Mouse (Mus musculus) liver, embryonic 14.5 days (tissue): ENCODE measurements around the gene U2surp. TPM values are rescaled to one million over a fixed set of nuclear protein-coding genes. Genes with fewer than 3 reads are reported as not detected.

Experiments used
- ATAC-seq: fragments of 200-750 bp; cut with Nextera tagmentation; 2 replicates; pipeline ENCODE4 v1.8.0; 2017; ENCODE audit warnings: moderate number of reproducible peaks, mild to moderate bottlenecking, moderate library complexity; ENCODE audit not compliant: insufficient read depth
- DNase-seq, 3 experiments: peaks; one replicate each; pipeline ENCODE4 v3.0.0-alpha.2; 2012 to 2013; ENCODE audit warnings: low read depth in 3 of 3, low spot score in 3 of 3
- H3K27ac ChIP-seq: fragments of 300-500 bp; sonication (generic); 2 replicates; pipeline ENCODE4 v1.5.1; 2014; ENCODE audit warnings: moderate library complexity, mild to moderate bottlenecking, control low read depth, inconsistent platforms
- H3K27me3 ChIP-seq: fragments of 300-500 bp; sonication (generic); 2 replicates; pipeline ENCODE4 v1.6.1; 2014; ENCODE audit warnings: mild to moderate bottlenecking, low read length, moderate library complexity; ENCODE audit not compliant: control insufficient read depth, insufficient read depth
- H3K36me3 ChIP-seq: fragments of 300-500 bp; sonication (generic); replicated peaks from 2 replicates; pipeline ENCODE4 v1.6.1; 2014; ENCODE audit warnings: low read depth; ENCODE audit not compliant: control insufficient read depth, insufficient read depth
- H3K4me1 ChIP-seq, 2 experiments: fragments of 200-500 bp in 1 of 2; fragments of 300-500 bp in 1 of 2; sonication (generic) in 1 of 2; replicated peaks; 2 replicates each; pipeline ENCODE4 v1.6.1; 2012 to 2014; ENCODE audit warnings: antibody characterized with exemption in 1 of 2, inconsistent platforms in 1 of 2, low read length in 1 of 2; ENCODE audit not compliant: control insufficient read depth in 2 of 2, insufficient read depth in 2 of 2
- H3K4me2 ChIP-seq: fragments of 300-500 bp; sonication (generic); 2 replicates; pipeline ENCODE4 v1.6.1; 2014; ENCODE audit warnings: low read depth, mild to moderate bottlenecking, control low read depth, moderate library complexity
- H3K4me3 ChIP-seq, 2 experiments: fragments of 200-500 bp in 1 of 2; fragments of 300-500 bp in 1 of 2; sonication (generic) in 1 of 2; 2 replicates each; pipeline ENCODE4 v1.5.1; 2012 to 2014; ENCODE audit warnings: low read depth in 2 of 2, low read length in 2 of 2, mild to moderate bottlenecking in 2 of 2, control low read depth in 1 of 2, inconsistent platforms in 1 of 2, moderate library complexity in 1 of 2; ENCODE audit not compliant: insufficient read depth in 1 of 2
- H3K9ac ChIP-seq: fragments of 300-500 bp; sonication (generic); replicated peaks from 2 replicates; pipeline ENCODE4 v1.6.1; 2014; ENCODE audit warnings: mild to moderate bottlenecking, control low read depth, moderate library complexity
- H3K9me3 ChIP-seq: fragments of 300-500 bp; sonication (generic); 2 replicates; pipeline ENCODE4 v1.6.1; 2016; ENCODE audit warnings: low read length, mixed read lengths; ENCODE audit not compliant: control insufficient read depth
- CTCF ChIP-seq: IDR thresholded peaks from 2 replicates; pipeline ENCODE4 v1.5.1; 2016; ENCODE audit warnings: antibody characterized with exemption, low read depth, control low read depth
- EP300 ChIP-seq: IDR thresholded peaks from 2 replicates; pipeline ENCODE4 v1.6.1; 2016; ENCODE audit warnings: antibody characterized with exemption, low read depth
- WGBS: fragments of 180-500 bp; shearing (Covaris S2); extraction: QIAGEN DNeasy Blood & Tissue Kit; methylation state at CpG from one replicate; pipeline ENCODE4 v1.1.7; 2014; ENCODE audit not compliant: insufficient replicate concordance; 5-methylcytosine and 5-hydroxymethylcytosine counted together
- polyA plus RNA-seq, 2 experiments: library from polyadenylated mRNA; depleted of rRNA in 1 of 2; stranded (reverse) in 1 of 2; unstranded in 1 of 2; fragments of >200 nt; fragmentation: Nextera tagmentation in 1 of 2; extraction: Ambion mirVana in 1 of 2; gene quantifications; 2 replicates each; pipeline versions ENCODE4 v1.2.1 to v1.2.3; 2012 to 2014

Gene U2surp
- polyA plus RNA-seq, 2 experiments: 12.4 to 57.4 TPM

DNA sequence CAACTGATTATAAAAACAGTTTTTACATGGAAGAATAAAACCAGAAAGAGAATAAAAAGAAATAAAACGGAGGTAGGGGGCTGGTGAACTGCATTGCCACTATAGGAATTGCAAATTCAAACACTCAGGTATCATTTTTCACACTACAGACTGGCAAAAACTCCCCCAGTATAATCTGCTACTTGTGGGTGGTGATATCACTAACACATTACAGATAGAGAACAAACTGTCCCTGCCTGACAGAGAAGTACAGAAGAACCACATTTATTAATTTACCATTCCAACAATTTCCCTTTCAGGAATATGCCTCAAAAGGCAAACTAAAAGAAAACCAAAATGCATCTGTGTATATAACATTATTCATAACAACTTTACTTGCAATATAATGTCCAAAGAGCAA is 16.8 kb downstream of the U2surp start:
- Histone ChIP-seq H3K27me3 (no peaks in the 10 kb centered on the region), H3K9me3 (no peaks in the 10 kb centered on the region), H3K36me3 (peaks cover 29% of the 10 kb centered on the region), H3K27ac (no peak overlapping the region), H3K4me2 (no peak overlapping the region), H3K4me1 (no peaks in the 10 kb centered on the region), H3K4me3 (no peak overlapping the region), H3K9ac (no peak overlapping the region)
- TF ChIP-seq EP300 (no peak), CTCF (no peak)
- WGBS: 78% methylated on average over 1 of the region's 1 CpGs
- DNase-seq: no peak
- ATAC-seq: no peak

GRCm38 (mm10) chr9:95493393-95493792 is 18.4 kb downstream of the U2surp start:
- Histone ChIP-seq H3K36me3 (peaks cover 35% of the 10 kb centered on the region), H3K27me3 (no peaks in the 10 kb centered on the region), H3K9me3 (no peaks in the 10 kb centered on the region), H3K9ac (no peak overlapping the region), H3K4me3 (no peak overlapping the region), H3K27ac (no peak overlapping the region), H3K4me1 (no peaks in the 10 kb centered on the region), H3K4me2 (no peak overlapping the region)
- DNase-seq (no peak), ATAC-seq (no peak)
- 70% methylated on average over 3 of the region's 3 CpGs for WGBS
- no peak for TF ChIP-seq EP300
- TF ChIP-seq CTCF: no peak; the same call in 1 of the 2 replicates

- Histone ChIP-seq H3K27ac (no peak overlapping the region), H3K4me2 (no peak overlapping the region), H3K9me3 (no peaks in the 10 kb centered on the region), H3K4me1 (no peaks in the 10 kb centered on the region), H3K27me3 (no peaks in the 10 kb centered on the region), H3K36me3 (peaks cover 36% of the 10 kb centered on the region), H3K9ac (no peak overlapping the region), H3K4me3 (no peak overlapping the region)
- TF ChIP-seq EP300: no peak
- no peak for TF ChIP-seq CTCF
- DNase-seq: no peak
- WGBS: 82% methylated on average over 3 of the region's 3 CpGs
- no peak for ATAC-seq
Observed at GRCm38 (mm10) chr9:95490003-95490402, 21.8 kb downstream of the U2surp start.

DNA sequence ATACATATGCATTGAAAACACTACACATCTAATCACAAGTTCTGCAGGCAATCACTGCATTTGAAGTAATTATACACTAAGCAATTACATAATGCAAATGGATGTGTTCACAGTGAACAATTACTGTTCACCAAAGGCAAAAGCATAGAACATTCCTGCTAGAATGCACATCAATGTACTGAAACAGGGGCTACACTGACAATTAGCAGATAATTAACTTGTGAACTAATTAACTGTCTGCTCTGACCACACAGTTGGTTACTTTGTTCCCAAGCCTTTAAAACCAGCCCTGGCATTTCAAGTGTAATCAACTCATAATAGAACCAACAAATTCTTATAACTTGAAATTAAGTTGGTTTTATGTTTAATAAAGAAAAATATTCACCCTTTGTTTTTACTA is 22.9 kb downstream of the U2surp start:
- no peak for ATAC-seq
- H3K4me2 ChIP-seq: no peak overlapping the region
- H3K27ac ChIP-seq: no peak overlapping the region
- no peaks in the 10 kb centered on the region for H3K4me1 ChIP-seq
- H3K9ac ChIP-seq: no peak overlapping the region
- no peaks in the 10 kb centered on the region for H3K9me3 ChIP-seq
- no peaks in the 10 kb centered on the region for H3K27me3 ChIP-seq
- TF ChIP-seq CTCF: no peak
- no peak for TF ChIP-seq EP300
- no peak overlapping the region for H3K4me3 ChIP-seq
- peaks cover 40% of the 10 kb centered on the region for H3K36me3 ChIP-seq
- DNase-seq: no peak

- Histone ChIP-seq H3K4me3 (no peak overlapping the region), H3K9ac (no peak overlapping the region), H3K4me1 (no peaks in the 10 kb centered on the region), H3K27ac (no peak overlapping the region), H3K36me3 (peaks cover 51% of the 10 kb centered on the region), H3K4me2 (no peak overlapping the region), H3K27me3 (no peaks in the 10 kb centered on the region), H3K9me3 (no peaks in the 10 kb centered on the region)
- WGBS: 87% methylated on average over 3 of the region's 3 CpGs
- DNase-seq (no peak), ATAC-seq (no peak)
- TF ChIP-seq CTCF: no peak
- no peak for TF ChIP-seq EP300
Observed at GRCm38 (mm10) chr9:95479981-95480380, 31.8 kb downstream of the U2surp start.

GRCm38 (mm10) chr9:95478443-95478842 is 33.4 kb downstream of the U2surp start:
- 86% methylated on average over 5 of the region's 5 CpGs for WGBS
- TF ChIP-seq CTCF (no peak), EP300 (no peak)
- Histone ChIP-seq H3K27me3 (no peaks in the 10 kb centered on the region), H3K4me1 (no peaks in the 10 kb centered on the region), H3K4me3 (no peak overlapping the region), H3K4me2 (no peak overlapping the region), H3K9ac (no peak overlapping the region), H3K9me3 (no peaks in the 10 kb centered on the region), H3K27ac (no peak overlapping the region), H3K36me3 (peaks cover 50% of the 10 kb centered on the region)
- no peak for ATAC-seq
- DNase-seq: no peak
